Mouse (Mus musculus) ES-E14 (cell line): ENCODE results near the gene Dock9.

Experiments
- CHD2 ChIP-seq: IDR thresholded peaks from 2 replicates; pipeline ENCODE4 v1.6.1; 2014; ENCODE audit warnings: mild to moderate bottlenecking, low read depth, low read length, inconsistent platforms
- HCFC1 ChIP-seq: IDR thresholded peaks from 2 replicates; pipeline ENCODE4 v1.6.1; 2012; ENCODE audit warnings: low read length, inconsistent platforms, borderline replicate concordance; ENCODE audit not compliant: insufficient read depth
- MAFK ChIP-seq: IDR thresholded peaks from 2 replicates; pipeline ENCODE4 v1.6.1; 2014; ENCODE audit warnings: mild to moderate bottlenecking, low read depth, low read length, inconsistent platforms; ENCODE audit not compliant: insufficient read depth
- ZC3H11A ChIP-seq: IDR thresholded peaks from 2 replicates; pipeline ENCODE4 v1.6.1; 2012; ENCODE audit warnings: low read depth, mild to moderate bottlenecking, inconsistent platforms, low read length, borderline replicate concordance
- ZNF384 ChIP-seq: IDR thresholded peaks from 2 replicates; pipeline ENCODE4 v1.6.1; 2012; ENCODE audit warnings: low read depth, low read length, inconsistent platforms

GRCm38 (mm10) chr14:121631934-121632333 is 165.7 kb downstream of the Dock9 start:
- TF ChIP-seq ZNF384 (no peak), CHD2 (no peak), HCFC1 (no peak), ZC3H11A (no peak), MAFK (no peak)
